Mouse (Mus musculus) testis, adult 2 months (tissue): Measurements from ENCODE around the gene Actc1.

Source experiments
- CTCF ChIP-seq: fragments of 200-500 bp; IDR thresholded peaks from 2 replicates; pipeline ENCODE4 v1.5.1; 2012; ENCODE audit warnings: low read depth, mild to moderate bottlenecking, inconsistent platforms, low read length, moderate library complexity; ENCODE audit not compliant: control insufficient read depth, insufficient read depth, insufficient replicate concordance
- POLR2A ChIP-seq: fragments of 200-500 bp; IDR thresholded peaks from 2 replicates; pipeline ENCODE4 v1.6.1; 2012; ENCODE audit warnings: low read depth, mild to moderate bottlenecking, inconsistent platforms, low read length, moderate library complexity; ENCODE audit not compliant: control insufficient read depth

DNA sequence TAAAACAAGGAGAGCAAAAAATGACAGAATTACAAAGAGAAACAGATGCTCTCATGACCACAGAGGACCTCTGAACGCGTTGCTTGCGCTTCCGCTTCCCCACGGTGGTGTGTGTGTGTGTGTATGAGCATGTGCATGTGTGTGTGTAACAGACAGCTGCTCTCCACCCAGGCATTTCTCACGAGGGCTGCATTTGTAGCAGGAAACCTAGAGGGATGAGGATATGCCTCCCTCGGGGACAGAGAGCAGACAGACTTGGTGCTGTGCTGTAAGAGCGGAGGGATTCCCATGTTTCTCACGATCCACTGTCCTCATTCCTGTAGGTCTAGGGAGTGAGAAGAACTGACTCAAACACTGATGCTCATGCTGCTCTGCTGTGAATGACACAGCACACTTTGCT, 40.2 kb upstream of the Actc1 start:
- no peak for TF ChIP-seq POLR2A
- no peak for TF ChIP-seq CTCF
